In the genomic region with DNA sequence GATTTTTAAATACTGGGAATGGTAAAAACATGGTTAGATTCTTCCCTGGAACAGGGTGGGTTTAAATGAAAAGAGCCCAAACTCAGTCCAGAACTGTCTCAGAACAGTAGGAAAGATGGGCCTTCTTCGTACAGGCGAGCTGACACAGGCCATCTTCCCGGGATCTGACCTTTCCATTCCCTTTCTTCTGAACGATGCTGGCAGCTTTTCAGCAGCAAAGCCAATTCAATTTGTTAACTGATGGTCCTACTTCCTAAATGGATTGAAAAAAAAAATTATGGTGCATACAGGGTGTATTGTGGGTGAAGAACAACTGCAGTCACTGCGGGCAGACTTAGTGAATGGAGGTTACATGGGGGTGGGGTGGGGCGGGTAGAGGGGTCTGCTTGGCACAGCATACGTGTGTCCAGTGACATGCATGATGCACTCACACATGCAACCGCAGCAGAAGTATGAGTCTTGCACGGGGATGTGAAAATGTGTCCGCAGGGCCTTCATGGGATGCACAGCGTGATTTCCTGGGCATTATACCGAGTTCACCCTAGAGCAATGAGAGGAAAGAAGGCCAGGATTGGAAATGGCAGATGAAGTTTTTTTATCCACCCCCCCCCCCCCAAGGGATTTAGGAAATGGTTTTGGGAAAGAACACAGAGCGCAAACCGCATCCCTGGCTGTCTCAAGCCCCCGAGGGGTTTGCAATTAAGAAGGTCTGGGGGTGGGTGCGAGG, we compare ENCODE assay signal across 8 mouse cellular contexts. TPM values are rescaled to one million over a fixed set of nuclear protein-coding genes. Genes with fewer than 3 reads are reported as not detected.
DNase-seq lines count a peak whose midpoint lies in the region; ATAC-seq and TF ChIP-seq lines count a peak whose summit lies in the region.

No protein-coding gene starts in this region.

- no peak for TF ChIP-seq CTCF in lung, postnatal 0 days (IDR thresholded peaks at IDR 0.05)
- TF ChIP-seq CTCF in intestine, postnatal 0 days (IDR thresholded peaks at IDR 0.05; ENCODE audit: low read depth) = no peak
- TF ChIP-seq CTCF in olfactory bulb, adult 2 months (IDR thresholded peaks at IDR 0.05; ENCODE audit: insufficient read depth, low read depth, low read length) = no peak

- no peak overlapping the region for H3K27ac ChIP-seq in lung, postnatal 0 days (ENCODE audit: low read length)
- H3K27ac ChIP-seq in intestine, postnatal 0 days (ENCODE audit: low read depth, low read length) = peak overlapping the region; percentile 72; the same call in 1 of the 2 replicates
- no peak overlapping the region for H3K27ac ChIP-seq in olfactory bulb, adult 2 months (ENCODE audit: insufficient read depth, low read depth, low read length)

- peak overlapping the region; percentile 58 for H3K4me3 ChIP-seq in lung, postnatal 0 days (ENCODE audit: low read depth, low read length)
- H3K4me3 ChIP-seq in intestine, postnatal 0 days (ENCODE audit: low read depth, low read length) = peak overlapping the region; percentile 60
- H3K4me3 ChIP-seq in olfactory bulb, adult 2 months (ENCODE audit: insufficient read depth, low read depth, low read length) = peak overlapping the region; percentile 67

- no peaks in the 10 kb centered on the region for H3K36me3 ChIP-seq in lung, postnatal 0 days (ENCODE audit: insufficient read depth, low read length)
- H3K36me3 ChIP-seq in intestine, postnatal 0 days (ENCODE audit: control insufficient read depth, insufficient read depth) = no peaks in the 10 kb centered on the region

- peak overlapping the region; percentile 39; the same call in 1 of the 2 replicates for H3K9ac ChIP-seq in lung, postnatal 0 days (replicated peaks; ENCODE audit: low read depth)
- peak overlapping the region; percentile 28; the same call in 1 of the 2 replicates for H3K9ac ChIP-seq in intestine, postnatal 0 days (ENCODE audit: low read depth, low read length)

- 26% methylated on average over 16 of the region's 16 CpGs for WGBS in lung, postnatal 0 days
- WGBS in intestine, postnatal 0 days = 30% methylated on average over 16 of the region's 16 CpGs
- 24% methylated on average over 16 of the region's 16 CpGs for WGBS in olfactory bulb, adult 2 months

- no peaks in the 10 kb centered on the region for H3K4me1 ChIP-seq in lung, postnatal 0 days (ENCODE audit: insufficient read depth, low read depth, low read length)
- no peaks in the 10 kb centered on the region for H3K4me1 ChIP-seq in intestine, postnatal 0 days (replicated peaks; ENCODE audit: control insufficient read depth, insufficient read depth, low read length)
- H3K4me1 ChIP-seq in olfactory bulb, adult 2 months (ENCODE audit: control insufficient read depth, insufficient read depth, low read length) = peaks cover 9% of the 10 kb centered on the region; the same call in 1 of the 2 replicates

- DNase-seq in adrenal gland, postnatal 14 days = peak; percentile 37
- DNase-seq in adrenal gland, postnatal 25 days = no peak
- DNase-seq in lung, postnatal 0 days (ENCODE audit: low spot score) = no peak
- no peak for DNase-seq in lung, postnatal 4 days
- DNase-seq in embryo, embryonic 10.5 days (ENCODE audit: low spot score) = no peak
- DNase-seq in spleen, adult 18-20 months = no peak

- H3K27me3 ChIP-seq in lung, postnatal 0 days (replicated peaks; ENCODE audit: insufficient read depth, low read length) = no peaks in the 10 kb centered on the region
- no peaks in the 10 kb centered on the region for H3K27me3 ChIP-seq in intestine, postnatal 0 days (replicated peaks; ENCODE audit: control insufficient read depth, insufficient read depth, low read length)

- peak overlapping the region; percentile 90 for H3K4me2 ChIP-seq in lung, postnatal 0 days (replicated peaks; ENCODE audit: low read depth, low read length)
- H3K4me2 ChIP-seq in intestine, postnatal 0 days (replicated peaks; ENCODE audit: low read depth) = peak overlapping the region; percentile 85

- TF ChIP-seq EP300 in lung, postnatal 0 days (IDR thresholded peaks at IDR 0.05) = no peak

- TF ChIP-seq POLR2A in olfactory bulb, adult 2 months (IDR thresholded peaks at IDR 0.05; ENCODE audit: insufficient read depth, low read depth, low read length) = no peak

- H3K9me3 ChIP-seq in lung, postnatal 0 days (ENCODE audit: low read length) = no peaks in the 10 kb centered on the region
- H3K9me3 ChIP-seq in intestine, postnatal 0 days (ENCODE audit: control insufficient read depth) = no peaks in the 10 kb centered on the region

- ATAC-seq in lung, postnatal 0 days = no peak
- ATAC-seq in intestine, postnatal 0 days = no peak; the same call in 1 of the 2 replicates

RNA-seq across cellular contexts. Expression of a gene that starts 0.6 kb away (rescaled TPM):
- 25.6 and 27.5 TPM in 2 replicates for total RNA-seq in adrenal gland, postnatal 14 days (2021)
- total RNA-seq in adrenal gland, postnatal 25 days (2021) = 35.1 and 54.2 TPM in 2 replicates
- 4.8 and 8.3 TPM in 2 replicates for polyA plus RNA-seq in lung, postnatal 0 days (2015; fragmentation: Nextera tagmentation; extraction: Ambion mirVana)
- 2.9 and 3.1 TPM in 2 replicates for polyA plus RNA-seq in intestine, postnatal 0 days (2015; fragmentation: Nextera tagmentation; extraction: Ambion mirVana)
- polyA plus RNA-seq in olfactory bulb, adult 2 months (2012; ENCODE audit: insufficient read depth, insufficient read length, low replicate concordance, missing spikeins) = 133 TPM in 1 of 2 replicates, not detected in the other

Comparison
In these comparisons a context has a peak if more than half of its experiments do, and no peak if none do; other contexts are left out.
1. RNA of a gene that starts 0.6 kb away (polyA plus RNA-seq): 133 TPM in olfactory bulb, adult 2 months; 4.8 to 8.3 TPM in lung, postnatal 0 days and 2.9 to 3.1 TPM in intestine, postnatal 0 days; every median in the first group is over 10 times any median in the second.
2. Peak in every context shown above with its lines, with median percentiles within 50 percentile points of each other: H3K4me3 ChIP-seq.